8 mouse cellular contexts compared by ENCODE assay signal in the genomic region with DNA sequence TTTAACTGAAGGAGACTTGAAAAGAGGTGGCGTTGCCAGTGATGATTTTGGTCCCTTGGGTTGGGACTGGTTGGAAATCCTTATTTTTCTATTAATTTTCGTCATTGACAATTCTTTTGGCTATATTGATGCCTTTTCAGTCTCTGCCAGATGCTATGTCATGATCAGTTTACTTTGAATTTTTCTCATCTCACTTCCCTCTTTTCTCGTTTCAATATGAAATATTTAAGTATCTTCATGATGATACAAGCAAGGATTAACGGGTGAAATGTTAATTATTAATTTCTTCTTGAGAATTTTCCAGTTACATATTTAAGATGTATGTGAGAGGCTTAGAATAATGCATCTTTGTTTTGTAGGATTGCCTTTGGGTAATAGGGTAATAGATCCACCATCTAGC. TPM values are rescaled to one million over a fixed set of nuclear protein-coding genes. Genes with fewer than 3 reads are reported as not detected.
A peak's percentile ranks its signal among the peaks of the same experiment; 100 is the strongest.
DNase-seq lines count a peak whose midpoint lies in the region; ATAC-seq and TF ChIP-seq lines count a peak whose summit lies in the region.

No protein-coding gene starts in this region.

- no peaks in the 10 kb centered on the region for H3K36me3 ChIP-seq in lung, embryonic 14.5 days (ENCODE audit: insufficient read depth)
- H3K36me3 ChIP-seq in embryonic facial prominence, embryonic 15.5 days = no peaks in the 10 kb centered on the region
- H3K36me3 ChIP-seq in intestine, postnatal 0 days (ENCODE audit: control insufficient read depth, insufficient read depth) = no peaks in the 10 kb centered on the region
- H3K36me3 ChIP-seq in neural tube, embryonic 13.5 days = no peaks in the 10 kb centered on the region

- no peaks in the 10 kb centered on the region for H3K27me3 ChIP-seq in lung, embryonic 14.5 days (ENCODE audit: insufficient read depth, low read length)
- no peaks in the 10 kb centered on the region for H3K27me3 ChIP-seq in embryonic facial prominence, embryonic 15.5 days
- no peaks in the 10 kb centered on the region for H3K27me3 ChIP-seq in intestine, postnatal 0 days (replicated peaks; ENCODE audit: control insufficient read depth, insufficient read depth, low read length)
- no peaks in the 10 kb centered on the region for H3K27me3 ChIP-seq in neural tube, embryonic 13.5 days

- H3K4me1 ChIP-seq in lung, embryonic 14.5 days (ENCODE audit: insufficient read depth) = no peaks in the 10 kb centered on the region; the same call in 1 of the 2 replicates
- H3K4me1 ChIP-seq in embryonic facial prominence, embryonic 15.5 days = peaks cover 4% of the 10 kb centered on the region
- 0 out of 2 replicates have a peak, but pooled peaks cover 5% of the 10 kb centered on the region for H3K4me1 ChIP-seq in intestine, postnatal 0 days (replicated peaks; ENCODE audit: control insufficient read depth, insufficient read depth, low read length)
- peaks cover 25% of the 10 kb centered on the region for H3K4me1 ChIP-seq in neural tube, embryonic 13.5 days (replicated peaks)

- peak overlapping the region; percentile 85 for H3K4me2 ChIP-seq in lung, embryonic 14.5 days
- H3K4me2 ChIP-seq in embryonic facial prominence, embryonic 15.5 days (replicated peaks) = peak overlapping the region; percentile 71
- H3K4me2 ChIP-seq in intestine, postnatal 0 days (replicated peaks; ENCODE audit: low read depth) = peak overlapping the region; percentile 79
- H3K4me2 ChIP-seq in neural tube, embryonic 13.5 days = peak overlapping the region; percentile 72

- H3K9ac ChIP-seq in lung, embryonic 14.5 days = peak overlapping the region; percentile 97
- H3K9ac ChIP-seq in embryonic facial prominence, embryonic 15.5 days = peak overlapping the region; percentile 99
- H3K9ac ChIP-seq in intestine, postnatal 0 days (ENCODE audit: low read depth, low read length) = peak overlapping the region; percentile 99
- H3K9ac ChIP-seq in neural tube, embryonic 13.5 days = peak overlapping the region; percentile 100

- peak overlapping the region; percentile 100 for H3K4me3 ChIP-seq in lung, embryonic 14.5 days (ENCODE audit: low read depth, low read length)
- H3K4me3 ChIP-seq in embryonic facial prominence, embryonic 15.5 days (replicated peaks) = peak overlapping the region; percentile 100
- H3K4me3 ChIP-seq in intestine, postnatal 0 days (ENCODE audit: low read depth, low read length) = peak overlapping the region; percentile 100
- peak overlapping the region; percentile 100 for H3K4me3 ChIP-seq in neural tube, embryonic 13.5 days

- ATAC-seq in lung, embryonic 14.5 days (ENCODE audit: insufficient read depth) = no peak
- ATAC-seq in embryonic facial prominence, embryonic 15.5 days (ENCODE audit: insufficient number of reproducible peaks, low FRiP score, low TSS enrichment, low read depth) = no peak
- no peak for ATAC-seq in intestine, postnatal 0 days
- ATAC-seq in neural tube, embryonic 13.5 days (ENCODE audit: low read depth) = no peak

- H3K9me3 ChIP-seq in lung, embryonic 14.5 days (ENCODE audit: low read depth, low read length) = no peaks in the 10 kb centered on the region
- H3K9me3 ChIP-seq in embryonic facial prominence, embryonic 15.5 days (replicated peaks) = no peaks in the 10 kb centered on the region
- no peaks in the 10 kb centered on the region for H3K9me3 ChIP-seq in intestine, postnatal 0 days (ENCODE audit: control insufficient read depth)
- H3K9me3 ChIP-seq in neural tube, embryonic 13.5 days = no peaks in the 10 kb centered on the region

- WGBS in lung, embryonic 14.5 days = 9% methylated on average over 4 of the region's 4 CpGs
- WGBS in embryonic facial prominence, embryonic 15.5 days = 13% methylated on average over 4 of the region's 4 CpGs
- WGBS in intestine, postnatal 0 days = 9% methylated on average over 4 of the region's 4 CpGs
- 19% methylated on average over 4 of the region's 4 CpGs for WGBS in neural tube, embryonic 13.5 days

- no peak overlapping the region for H3K27ac ChIP-seq in lung, embryonic 14.5 days (ENCODE audit: low read depth)
- H3K27ac ChIP-seq in embryonic facial prominence, embryonic 15.5 days (replicated peaks) = peak overlapping the region; percentile 99
- peak overlapping the region; percentile 100; the same call in 1 of the 2 replicates for H3K27ac ChIP-seq in intestine, postnatal 0 days (ENCODE audit: low read depth, low read length)
- peak overlapping the region; percentile 100 for H3K27ac ChIP-seq in neural tube, embryonic 13.5 days (replicated peaks)

- TF ChIP-seq CTCF in lung, embryonic 14.5 days (IDR thresholded peaks at IDR 0.05; ENCODE audit: low read depth) = no peak
- no peak for TF ChIP-seq CTCF in intestine, postnatal 0 days (IDR thresholded peaks at IDR 0.05; ENCODE audit: low read depth)

- DNase-seq in lung, embryonic 14.5 days = no peak
- no peak for DNase-seq in lung, adult 18-20 months
- DNase-seq in urinary bladder, postnatal 25 days (ENCODE audit: low spot score) = no peak
- DNase-seq in adrenal gland, adult 8-10 months = no peak
- no peak for DNase-seq in right cerebral cortex, postnatal 4 days

RNA-seq across cellular contexts. Expression of a gene that starts 0.8 kb away (rescaled TPM):
- 77.2 and 80.8 TPM in 2 replicates for polyA plus RNA-seq in lung, embryonic 14.5 days (2014; fragmentation: Nextera tagmentation; extraction: Ambion mirVana)
- polyA plus RNA-seq in embryonic facial prominence, embryonic 15.5 days (2015; fragmentation: Nextera tagmentation; extraction: Ambion mirVana) = 75.0 and 77.7 TPM in 2 replicates
- polyA plus RNA-seq in intestine, postnatal 0 days (2015; fragmentation: Nextera tagmentation; extraction: Ambion mirVana) = 89.4 and 94.8 TPM in 2 replicates
- polyA plus RNA-seq in neural tube, embryonic 13.5 days (2015; fragmentation: Nextera tagmentation; extraction: Ambion mirVana) = 79.0 and 85.6 TPM in 2 replicates
- total RNA-seq in adrenal gland, adult 8-10 months (2022) = 10 to 100 TPM; 51.9 to 63.8 (median 57.9) TPM

RNA-seq across cellular contexts. Expression of a gene that starts 1.7 kb away (rescaled TPM):
- 102 and 105 TPM in 2 replicates for polyA plus RNA-seq in lung, embryonic 14.5 days (2014; fragmentation: Nextera tagmentation; extraction: Ambion mirVana)
- polyA plus RNA-seq in embryonic facial prominence, embryonic 15.5 days (2015; fragmentation: Nextera tagmentation; extraction: Ambion mirVana) = 105 and 107 TPM in 2 replicates
- 122 and 123 TPM in 2 replicates for polyA plus RNA-seq in intestine, postnatal 0 days (2015; fragmentation: Nextera tagmentation; extraction: Ambion mirVana)
- 245 and 256 TPM in 2 replicates for polyA plus RNA-seq in neural tube, embryonic 13.5 days (2015; fragmentation: Nextera tagmentation; extraction: Ambion mirVana)
- total RNA-seq in adrenal gland, adult 8-10 months (2022) = 10 to 100 TPM; 64.3 to 76.2 (median 70.9) TPM

RNA-seq across cellular contexts. Expression of a gene that starts 53.3 kb away (rescaled TPM):
- 17.7 TPM in 2 replicates for polyA plus RNA-seq in lung, embryonic 14.5 days (2014; fragmentation: Nextera tagmentation; extraction: Ambion mirVana)
- 11.6 and 15.2 TPM in 2 replicates for polyA plus RNA-seq in embryonic facial prominence, embryonic 15.5 days (2015; fragmentation: Nextera tagmentation; extraction: Ambion mirVana)
- polyA plus RNA-seq in intestine, postnatal 0 days (2015; fragmentation: Nextera tagmentation; extraction: Ambion mirVana) = 12.9 and 14.6 TPM in 2 replicates
- 25.8 and 26.9 TPM in 2 replicates for polyA plus RNA-seq in neural tube, embryonic 13.5 days (2015; fragmentation: Nextera tagmentation; extraction: Ambion mirVana)
- total RNA-seq in adrenal gland, adult 8-10 months (2022) = 1 to 10 TPM; 3.9 to 6.9 (median 4.8) TPM
